17 mouse cellular contexts compared by ENCODE assay signal in genomic region chr7:31099612-31099982, GRCm38 (mm10). TPM values are rescaled to one million over a fixed set of nuclear protein-coding genes. Genes with fewer than 3 reads are reported as not detected.
DNase-seq lines count a peak whose midpoint lies in the region; TF ChIP-seq lines count a peak whose summit lies in the region.
"Had no signal": no experiment of that assay in that cellular context is flagged by ENCODE, and none has a peak within 500 bp of the region (broad histone marks: within the 10 kb centered on the region; RNA-seq: fewer than 3 reads in every experiment).

No protein-coding gene starts in this region.

- no peak overlapping the region for H3K27ac ChIP-seq in layer of hippocampus, adult 2 months
- H3K27ac ChIP-seq in thymus, adult 2 months (ENCODE audit: control insufficient read depth, insufficient read depth, low read length) = no peak overlapping the region
- H3K27ac ChIP-seq: heart, embryonic 13.5 days; midbrain, embryonic 12.5 days; stomach, embryonic 15.5 days had no signal

- no peaks in the 10 kb centered on the region for H3K36me3 ChIP-seq in thymus, adult 2 months (ENCODE audit: control insufficient read depth, insufficient read depth, low read length)
- H3K36me3 ChIP-seq: heart, embryonic 13.5 days; midbrain, embryonic 12.5 days; stomach, embryonic 15.5 days had no signal

- DNase-seq in adrenal gland, adult (ENCODE audit: inconsistent age in 2 of 2, low spot score in 1 of 2) = peak; percentile 43 to 64
- no peak for DNase-seq in adrenal gland, adult 2 months
- no peak for DNase-seq in layer of hippocampus, adult 2 months (ENCODE audit: low spot score in 2 of 2)
- DNase-seq in layer of hippocampus, adult 9-10 months (ENCODE audit: low spot score) = no peak
- DNase-seq in thymus, adult 2 months = no peak
- no peak for DNase-seq in thymus, adult 18-20 months
- no peak for DNase-seq in yolk sac, embryonic 10.5 days (ENCODE audit: low spot score)
- no peak for DNase-seq in ovary, postnatal 36 days (ENCODE audit: low spot score)
- DNase-seq: cerebellum, adult 8-10 months; embryo, embryonic 11 days; gastrocnemius, postnatal 25 days; kidney, adult 11 months; lung, postnatal 36 days had no signal

- TF ChIP-seq CTCF in layer of hippocampus, adult 2 months (conservative IDR thresholded peaks at IDR 0.05) = peak; percentile 64
- 0 out of 2 replicates have a peak, but pooled peaks have one; percentile 14 for TF ChIP-seq CTCF in thymus, adult 2 months (IDR thresholded peaks at IDR 0.05; ENCODE audit: borderline replicate concordance, control insufficient read depth, extremely low read depth, insufficient read depth, low read length, poor library complexity)

- H3K4me3 ChIP-seq in layer of hippocampus, adult 2 months = no peak overlapping the region
- no peak overlapping the region for H3K4me3 ChIP-seq in thymus, adult 2 months (ENCODE audit: control insufficient read depth, insufficient read depth, low read length)
- H3K4me3 ChIP-seq: heart, embryonic 13.5 days; midbrain, embryonic 12.5 days; stomach, embryonic 15.5 days had no signal

- H3K27me3 ChIP-seq in thymus, adult 2 months (ENCODE audit: control insufficient read depth, insufficient read depth, low read length) = no peaks in the 10 kb centered on the region
- H3K27me3 ChIP-seq: midbrain, embryonic 12.5 days; stomach, embryonic 15.5 days had no signal

- WGBS in thymus, adult 2 months = 90% methylated on average over 6 of the region's 6 CpGs

- no peak for TF ChIP-seq POLR2A in thymus, adult 2 months (IDR thresholded peaks at IDR 0.05; ENCODE audit: control insufficient read depth, extremely low read depth, insufficient read depth, low read length, poor library complexity)

- H3K4me1 ChIP-seq in thymus, adult 2 months (replicated peaks; ENCODE audit: control insufficient read depth, insufficient read depth, low read length) = peaks cover 4% of the 10 kb centered on the region

RNA-seq across cellular contexts. Expression of gene Hpn, which starts 15.5 kb away (rescaled TPM):
- total RNA-seq in adrenal gland, adult 2 months (2021) = 1 to 10 TPM; 1.3 to 2.6 TPM
- 1.2 and 2.4 TPM in 2 replicates for polyA plus RNA-seq in adrenal gland, adult 2 months (2012; rRNA removed)
- 1 to 10 TPM; 2.9 to 7.1 TPM for total RNA-seq in layer of hippocampus, adult 2 months (2021)
- polyA plus RNA-seq in thymus, adult 2 months (2012; rRNA removed) = 7.0 and 8.2 TPM in 2 replicates

RNA-seq across cellular contexts. Expression of gene Fxyd3, which starts 23.1 kb away (rescaled TPM):
- 1 to 10 TPM; 1.3 to 3.4 TPM for total RNA-seq in adrenal gland, adult 2 months (2021)
- 0.04 and 0.73 TPM in 2 replicates for polyA plus RNA-seq in adrenal gland, adult 2 months (2012; rRNA removed)
- 1 to 10 TPM in 1 of 2 experiments, not detected in 1; 1.7 TPM for total RNA-seq in layer of hippocampus, adult 2 months (2021)
- 23.5 and 34.7 TPM in 2 replicates for polyA plus RNA-seq in thymus, adult 2 months (2012; rRNA removed)
- polyA plus RNA-seq: activated CD4-positive, CD25-positive, alpha-beta regulatory T cell, adult 4 months had no signal

RNA-seq across cellular contexts. Expression of gene Scn1b, which starts 27.2 kb away (rescaled TPM):
- 10 to 100 TPM; 10.8 to 27.8 TPM for total RNA-seq in adrenal gland, adult 2 months (2021)
- polyA plus RNA-seq in adrenal gland, adult 2 months (2012; rRNA removed) = 30.5 and 61.1 TPM in 2 replicates
- 100 to 1,000 TPM; 585 to 611 TPM for total RNA-seq in layer of hippocampus, adult 2 months (2021)
- 18.7 and 21.2 TPM in 2 replicates for polyA plus RNA-seq in thymus, adult 2 months (2012; rRNA removed)
- polyA plus RNA-seq: activated CD4-positive, CD25-positive, alpha-beta regulatory T cell, adult 4 months had no signal

RNA-seq across cellular contexts. Expression of gene Lgi4, which starts 40.5 kb away (rescaled TPM):
- total RNA-seq in adrenal gland, adult 2 months (2021) = 1 to 10 TPM; 2.2 to 6.5 TPM
- polyA plus RNA-seq in adrenal gland, adult 2 months (2012; rRNA removed) = 3.3 and 6.2 TPM in 2 replicates
- total RNA-seq in layer of hippocampus, adult 2 months (2021) = 10 to 100 TPM; 37.9 to 41.9 TPM
- 1.1 and 1.8 TPM in 2 replicates for polyA plus RNA-seq in thymus, adult 2 months (2012; rRNA removed)

RNA-seq across cellular contexts. Expression of gene Fxyd1, which starts 42.6 kb away (rescaled TPM):
- 100 to 1,000 TPM; 307 to 317 TPM for total RNA-seq in adrenal gland, adult 2 months (2021)
- polyA plus RNA-seq in adrenal gland, adult 2 months (2012; rRNA removed) = 480 and 501 TPM in 2 replicates
- total RNA-seq in layer of hippocampus, adult 2 months (2021) = 100 to 1,000 TPM in 1 of 2 experiments, 10 to 100 TPM in 1; 90.9 to 114 TPM
- polyA plus RNA-seq in thymus, adult 2 months (2012; rRNA removed) = 46.4 and 107 TPM in 2 replicates
- polyA plus RNA-seq: activated CD4-positive, CD25-positive, alpha-beta regulatory T cell, adult 4 months had no signal

Comparison
In these comparisons a context has a peak if more than half of its experiments do, and no peak if none do; other contexts are left out.
1. DNase-seq: peak in adrenal gland, adult (2 of 2); none in adrenal gland, adult 2 months (single experiment), layer of hippocampus, adult 2 months (0 of 2), layer of hippocampus, adult 9-10 months (single experiment), thymus, adult 2 months (single experiment), thymus, adult 18-20 months (0 of 2), yolk sac, embryonic 10.5 days (single experiment) and ovary, postnatal 36 days (single experiment).
2. RNA of gene Scn1b, which starts 27.2 kb away (total RNA-seq): 585 to 611 TPM in layer of hippocampus, adult 2 months; 10.8 to 27.8 TPM in adrenal gland, adult 2 months; every median in the first group is over 10 times any median in the second.